Mouse (Mus musculus): ENCODE results near the gene Ipo9.

DNA sequence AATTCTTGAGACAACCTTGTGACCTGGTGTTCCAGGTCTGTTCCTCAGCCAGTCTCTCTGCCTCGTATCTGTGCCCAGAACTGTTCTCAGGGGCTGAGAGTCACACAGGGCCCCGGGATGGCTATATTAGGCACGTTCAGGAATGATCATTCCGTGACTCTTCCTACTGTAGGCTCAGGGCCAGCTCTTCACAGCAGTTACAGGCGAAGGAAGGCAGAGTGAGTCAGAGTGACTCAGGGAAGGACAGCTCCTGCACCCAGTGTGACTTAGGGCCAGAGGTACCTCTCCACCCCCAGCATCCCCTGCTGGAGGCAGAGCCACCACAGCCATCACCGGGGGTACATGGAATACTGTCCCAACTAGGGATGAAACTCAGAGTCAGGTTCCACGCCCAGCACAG is 63.3 kb downstream of the Ipo9 start:
- TF ChIP-seq CTCF (conservative IDR thresholded peaks at IDR 0.05; ENCODE audit: low read length) (no peak), NANOG (IDR thresholded peaks at IDR 0.05; ENCODE audit: borderline replicate concordance, low read length) (no peak)
